Mouse (Mus musculus): ENCODE results near the gene Macf1.
"Not testable (repeated sequence)": the region's sequence is repeated elsewhere in the genome, so short reads cannot be mapped to it uniquely, and the experiment has no call there.

Gene Macf1

DNA sequence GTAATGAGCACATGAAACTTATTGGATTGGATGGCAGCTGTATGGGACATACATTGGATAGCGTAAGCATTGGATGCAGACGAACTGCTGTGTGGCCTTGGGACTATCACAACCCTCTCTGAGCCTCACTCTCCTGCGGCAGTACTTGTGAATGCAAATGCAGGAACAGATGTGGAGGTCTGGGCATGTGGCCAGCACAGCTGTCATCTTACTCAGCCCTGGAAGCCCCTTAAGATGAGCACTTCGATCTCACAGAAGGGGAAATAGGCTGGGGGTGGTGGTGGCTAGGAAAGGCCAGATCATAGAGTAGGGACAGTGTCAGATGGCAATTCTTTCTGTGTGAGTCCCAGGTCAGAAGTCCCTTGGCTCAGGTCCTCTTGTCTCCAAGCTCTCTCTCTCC, 346.5 kb downstream of the Macf1 start:
- no peak for DNase-seq

- no peak for DNase-seq
These were observed 348.2 kb downstream of the Macf1 start for GRCm38 (mm10) chr4:123335796-123336585.

DNA sequence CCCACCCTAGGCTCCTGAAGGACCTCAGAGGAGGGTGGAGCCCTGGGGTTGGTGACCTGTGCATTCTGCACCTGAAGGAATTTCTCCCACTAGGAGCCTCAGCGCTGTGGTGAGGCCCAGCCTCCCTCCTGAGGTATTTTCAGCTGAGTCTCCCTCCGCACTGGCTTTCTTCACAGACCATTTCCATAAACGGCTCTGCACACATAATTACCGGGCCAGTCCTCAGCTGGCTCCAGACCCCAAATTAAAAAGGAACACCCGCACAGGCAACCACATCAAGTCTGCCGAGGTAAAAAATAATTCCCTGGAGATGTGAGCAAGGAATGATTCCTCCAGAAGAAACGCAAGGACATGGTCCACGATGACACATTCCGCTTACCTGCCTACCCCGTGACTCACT, 348.9 kb downstream of the Macf1 start:
- not testable (repeated sequence) for DNase-seq

DNA sequence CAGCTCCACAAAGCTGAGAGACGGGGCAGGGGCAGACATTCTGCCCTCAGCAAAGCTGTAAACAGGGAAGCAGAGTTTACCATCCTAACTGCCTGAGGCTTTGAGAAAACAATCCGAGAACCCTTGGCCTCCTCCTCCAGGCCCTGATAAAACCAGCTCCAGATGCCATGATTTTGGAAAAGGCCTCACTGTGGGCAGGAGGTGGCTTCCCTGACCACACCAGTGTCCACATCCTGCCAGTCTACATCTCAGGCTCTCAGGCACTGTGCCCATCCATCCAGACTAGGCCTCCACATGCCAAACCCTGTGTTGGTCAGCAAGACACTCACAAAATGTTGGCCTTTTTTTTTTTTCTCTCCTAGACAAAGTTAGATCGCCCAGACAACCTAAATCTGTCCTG, 350.0 kb downstream of the Macf1 start:
- DNase-seq: no peak

GRCm38 (mm10) chr4:123333151-123333550, 351.0 kb downstream of the Macf1 start:
- no peak for DNase-seq

GRCm38 (mm10) chr4:123331961-123332360, 352.2 kb downstream of the Macf1 start:
- not testable (repeated sequence) for DNase-seq

DNA sequence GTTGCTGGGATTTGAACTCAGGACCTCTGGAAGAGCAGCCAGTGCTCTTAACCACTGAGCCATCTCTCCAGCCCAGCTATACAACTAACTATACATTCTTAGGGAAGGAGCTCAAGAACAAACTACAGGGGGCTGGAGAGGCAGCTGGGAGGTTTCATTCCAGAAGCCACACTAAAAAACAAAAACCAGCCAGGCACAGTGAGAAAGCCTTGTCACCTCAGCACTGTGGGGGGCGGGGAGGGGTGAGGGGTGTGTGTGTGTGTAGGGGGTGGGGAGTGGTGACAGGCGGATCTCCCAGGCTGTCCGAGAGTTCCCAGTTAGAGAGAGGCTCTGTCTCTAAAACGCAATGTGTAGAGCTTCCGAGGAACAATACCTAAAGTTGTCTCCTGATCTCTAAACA, 352.8 kb downstream of the Macf1 start:
- no peak for DNase-seq

GRCm38 (mm10) chr4:123328946-123329345, 355.2 kb downstream of the Macf1 start:
- DNase-seq: no peak

DNA sequence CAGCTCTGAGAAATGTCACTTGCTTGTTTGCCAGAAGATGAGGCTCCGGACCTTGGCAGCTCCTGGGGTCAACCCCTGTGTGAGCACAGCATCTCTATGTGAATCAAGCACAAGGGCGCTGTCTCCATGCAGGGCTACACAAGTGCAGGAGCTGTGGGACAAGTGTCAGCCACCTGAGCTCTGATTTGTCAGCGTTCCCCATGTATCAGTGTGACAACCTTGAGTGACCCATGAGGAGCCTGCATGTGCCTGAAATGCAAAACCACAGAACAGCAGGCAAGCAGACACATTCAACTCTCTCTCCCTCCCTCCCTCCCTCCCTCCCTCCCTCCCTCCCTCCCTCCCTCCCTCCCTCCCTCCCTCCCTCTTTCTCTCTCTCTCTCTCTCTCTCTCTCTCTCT, 356.5 kb downstream of the Macf1 start:
- DNase-seq: no peak

DNA sequence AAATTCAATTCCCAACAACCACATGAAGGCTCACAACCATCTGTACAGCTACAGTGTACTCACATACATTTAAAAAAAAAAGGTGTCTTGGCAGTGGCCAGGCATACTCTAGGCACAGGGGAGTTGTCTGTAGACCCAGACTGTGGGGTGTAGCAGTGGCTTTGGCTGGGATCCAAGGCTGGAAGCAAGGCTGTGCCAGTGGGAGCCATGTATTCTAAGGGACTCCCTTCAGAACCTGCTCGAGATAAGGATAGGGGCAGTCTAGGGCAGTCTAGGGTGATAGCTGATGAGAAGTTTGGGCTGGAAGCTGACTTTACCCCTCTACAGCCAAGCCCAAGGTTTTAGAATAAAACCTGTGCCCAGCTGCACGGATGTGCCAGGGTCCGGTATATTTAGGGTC, 358.1 kb downstream of the Macf1 start:
- DNase-seq: no peak

DNA sequence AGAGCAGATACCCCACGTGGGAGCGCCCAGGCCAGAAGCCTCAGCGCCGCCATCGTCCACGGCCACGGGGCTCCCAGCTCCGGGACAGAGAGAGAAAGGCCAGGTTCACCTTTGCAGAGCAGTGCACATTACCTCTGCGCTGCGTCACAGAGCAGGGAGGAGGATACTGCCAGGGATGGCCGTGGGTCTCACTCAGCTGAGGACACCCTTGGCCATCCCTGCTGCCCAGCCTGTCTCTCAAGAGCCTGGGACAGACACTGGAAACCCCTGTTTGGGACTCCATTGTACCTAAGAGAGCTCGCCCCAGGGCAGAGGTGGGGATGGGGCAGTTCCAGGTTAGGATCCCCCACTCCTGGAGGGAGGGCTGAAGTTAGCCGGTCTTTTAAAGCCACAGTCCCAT, 360.6 kb downstream of the Macf1 start, which contains the start of gene Oxct2a:
Oxct2a (minus strand) TSS at position 101 of the 400 bp plus-strand sequence.
- no peak for DNase-seq

- not testable (repeated sequence) for DNase-seq
These were observed 361.2 kb downstream of the Macf1 start for GRCm38 (mm10) chr4:123322910-123323309.

DNA sequence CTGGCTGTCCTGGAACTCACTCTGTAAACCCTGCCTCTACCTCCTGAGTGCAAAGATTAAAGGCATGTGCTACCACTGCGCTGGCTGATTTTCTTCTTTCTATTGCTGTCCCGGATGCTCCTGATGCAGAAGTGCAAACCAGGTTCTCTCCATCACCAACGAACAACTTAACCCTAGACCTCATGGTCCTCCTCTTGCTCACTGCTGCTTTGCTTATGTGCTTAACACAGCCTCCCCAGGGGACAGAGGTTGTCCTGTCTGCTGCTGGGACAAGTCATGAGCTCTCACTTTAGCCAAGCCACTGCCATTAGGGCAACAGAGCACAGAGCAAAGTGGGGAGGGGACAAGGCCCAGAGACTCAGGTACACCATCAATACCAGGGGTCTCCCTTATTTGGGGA, 369.7 kb downstream of the Macf1 start:
- no peak for DNase-seq

DNA sequence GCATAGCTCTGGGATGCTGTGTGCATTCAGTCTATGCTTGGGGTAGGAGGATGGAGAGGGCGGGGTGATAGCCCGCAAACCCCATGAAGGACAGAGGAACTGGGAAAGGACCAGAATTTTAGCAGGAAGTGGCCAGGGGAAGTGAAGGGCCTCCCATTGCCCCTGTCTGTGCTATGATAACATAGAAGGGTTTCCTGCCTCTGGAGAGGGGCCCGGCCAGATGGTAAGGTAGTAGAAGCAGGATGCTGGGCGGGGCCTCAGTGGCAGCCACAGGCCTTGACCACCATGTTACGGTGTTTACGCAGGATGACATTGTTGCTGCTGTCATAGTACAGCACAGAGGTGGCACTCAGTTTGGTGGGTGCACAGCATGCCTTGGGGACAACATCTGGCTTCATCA, 371.1 kb downstream of the Macf1 start:
- DNase-seq: no peak

DNA sequence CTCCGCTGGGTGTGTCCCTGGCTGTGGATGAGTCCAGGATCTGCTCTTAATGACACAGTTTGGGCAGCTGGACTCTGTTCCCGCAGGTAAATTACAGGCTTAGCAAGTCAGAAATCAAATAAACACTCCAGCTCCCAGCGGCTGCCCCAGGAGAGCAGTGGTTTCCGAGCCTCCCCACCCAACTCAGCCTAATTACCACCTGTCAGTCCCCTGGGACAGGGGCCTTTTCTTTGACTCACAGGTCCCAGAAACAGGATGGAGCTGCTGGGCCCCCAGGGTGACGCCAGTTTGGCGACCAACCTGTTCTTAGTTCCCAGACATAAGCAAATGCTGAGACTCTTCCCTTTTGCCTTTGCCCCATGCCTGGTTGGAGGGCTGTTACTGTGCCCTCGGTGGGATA, 372.3 kb downstream of the Macf1 start:
- DNase-seq: no peak

DNA sequence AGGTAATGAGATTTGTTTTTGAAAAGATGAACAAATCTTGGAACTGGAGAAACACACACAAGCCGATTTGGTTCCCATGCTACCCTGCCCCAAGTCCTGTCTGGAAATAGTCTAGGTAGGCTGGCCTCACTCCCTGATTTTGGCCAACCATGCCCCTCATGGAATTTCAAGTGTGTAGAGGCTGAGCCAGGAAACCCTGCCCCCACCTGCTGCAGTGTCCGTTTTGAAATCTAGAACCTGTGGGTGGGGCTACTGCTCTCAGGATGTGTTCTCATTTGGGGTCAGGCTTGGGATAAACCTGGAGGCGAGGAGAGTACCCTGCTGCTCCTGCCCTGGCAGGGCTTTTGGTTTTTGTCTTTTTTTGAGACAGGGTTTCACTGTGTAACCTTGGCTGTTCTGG, 375.9 kb downstream of the Macf1 start:
- DNase-seq: peak; percentile 37

- DNase-seq: no peak
These were observed 377.2 kb downstream of the Macf1 start for GRCm38 (mm10) chr4:123306999-123307398.

GRCm38 (mm10) chr4:123305789-123306188, 378.4 kb downstream of the Macf1 start:
- DNase-seq: peak; percentile 68
